In genomic region chr5:111304730-111305129, GRCm38 (mm10) we compare ENCODE assay signal across 24 mouse cellular contexts. TPM values are rescaled to one million over a fixed set of nuclear protein-coding genes. Genes with fewer than 3 reads are reported as not detected.
A peak's percentile ranks its signal among the peaks of the same experiment; 100 is the strongest.
DNase-seq lines count a peak whose midpoint lies in the region; ATAC-seq and TF ChIP-seq lines count a peak whose summit lies in the region.
"Had no signal": no experiment of that assay in that cellular context is flagged by ENCODE, and none has a peak within 500 bp of the region (broad histone marks: within the 10 kb centered on the region; RNA-seq: fewer than 3 reads in every experiment).

No protein-coding gene starts in this region.

- H3K4me1 ChIP-seq in kidney, adult 2 months (ENCODE audit: control insufficient read depth, insufficient read depth, low read length) = peaks cover 11% of the 10 kb centered on the region; the same call in 1 of the 2 replicates
- H3K4me1 ChIP-seq in kidney, embryonic 15.5 days = peaks cover 18% of the 10 kb centered on the region; the same call in 1 of the 2 replicates
- H3K4me1 ChIP-seq in liver, postnatal 0 days (ENCODE audit: insufficient read depth) = 0 out of 2 replicates have a peak, but pooled peaks cover 5% of the 10 kb centered on the region
- H3K4me1 ChIP-seq in hindbrain, embryonic 13.5 days (replicated peaks) = no peaks in the 10 kb centered on the region
- H3K4me1 ChIP-seq: forebrain, embryonic 10.5 days; heart, embryonic 15.5 days; hindbrain, embryonic 15.5 days; intestine, embryonic 15.5 days had no signal

- TF ChIP-seq EP300 in liver, postnatal 0 days (IDR thresholded peaks at IDR 0.05; ENCODE audit: low read depth) = no peak

- no peak for ATAC-seq in kidney, embryonic 15.5 days (replicated peaks; ENCODE audit: low FRiP score)
- ATAC-seq in liver, postnatal 0 days = no peak
- ATAC-seq in hindbrain, embryonic 13.5 days (ENCODE audit: low FRiP score) = no peak
- ATAC-seq: forebrain, postnatal 0 days; intestine, embryonic 15.5 days had no signal

- no peak overlapping the region for H3K4me3 ChIP-seq in kidney, adult 2 months (ENCODE audit: insufficient read depth, low read depth, low read length)
- no peak overlapping the region for H3K4me3 ChIP-seq in kidney, embryonic 15.5 days (replicated peaks)
- no peak overlapping the region for H3K4me3 ChIP-seq in liver, postnatal 0 days (ENCODE audit: low read depth, low read length)
- no peak overlapping the region for H3K4me3 ChIP-seq in hindbrain, embryonic 13.5 days
- H3K4me3 ChIP-seq: forebrain, embryonic 10.5 days; heart, embryonic 15.5 days; hindbrain, embryonic 15.5 days; intestine, embryonic 15.5 days; liver, embryonic 15.5 days; neural tube, embryonic 12.5 days had no signal

- peak; percentile 56 for TF ChIP-seq CTCF in kidney, adult 2 months (conservative IDR thresholded peaks at IDR 0.05; ENCODE audit: insufficient read depth, insufficient read length, low read depth, low read length)
- peak; percentile 29; the same call in 1 of the 2 replicates for TF ChIP-seq CTCF in liver, postnatal 0 days (IDR thresholded peaks at IDR 0.05; ENCODE audit: low read depth)

- H3K9ac ChIP-seq in kidney, embryonic 15.5 days = no peak overlapping the region
- H3K9ac ChIP-seq in liver, postnatal 0 days (replicated peaks) = no peak overlapping the region
- no peak overlapping the region for H3K9ac ChIP-seq in hindbrain, embryonic 13.5 days
- H3K9ac ChIP-seq: forebrain, postnatal 0 days; heart, embryonic 15.5 days; hindbrain, embryonic 15.5 days; intestine, embryonic 15.5 days; liver, embryonic 15.5 days; neural tube, embryonic 12.5 days had no signal

- TF ChIP-seq POLR2A in kidney, adult 2 months (IDR thresholded peaks at IDR 0.05; ENCODE audit: low read depth, low read length) = no peak

- peak; percentile 34 for DNase-seq in kidney, adult 2 months
- no peak for DNase-seq in liver, postnatal 0 days
- DNase-seq in liver = no peak
- peak; percentile 35 for DNase-seq in adipocyte (ENCODE audit: low spot score)
- peak; percentile 11 for DNase-seq in splenic B cell, adult 2 months (ENCODE audit: low read depth, low spot score)
- no peak for DNase-seq in right cerebral cortex, postnatal 36 days (ENCODE audit: low spot score in 2 of 2)
- DNase-seq: adrenal gland, adult 8-10 months; cerebellum, adult 9-11 months; forebrain, postnatal 0 days; gastrocnemius, postnatal 36 days; heart, postnatal 36 days; kidney, postnatal 4 days; lung, postnatal 4 days; midbrain, embryonic 14.5 days; right cerebral cortex, postnatal 25 days; thymus, adult 18-20 months had no signal

- 95% methylated on average over 3 of the region's 3 CpGs for WGBS in kidney, adult 2 months
- 92% methylated on average over 3 of the region's 3 CpGs for whole genome bisulfite sequencing in kidney, embryonic 15.5 days
- WGBS in liver, postnatal 0 days (ENCODE audit: insufficient replicate concordance) = 76% methylated on average over 3 of the region's 3 CpGs
- 92% methylated on average over 3 of the region's 3 CpGs for WGBS in hindbrain, embryonic 13.5 days

- no peaks in the 10 kb centered on the region for H3K27me3 ChIP-seq in kidney, adult 2 months (replicated peaks; ENCODE audit: control insufficient read depth, insufficient read depth, low read length)
- H3K27me3 ChIP-seq in kidney, embryonic 15.5 days = no peaks in the 10 kb centered on the region
- no peaks in the 10 kb centered on the region for H3K27me3 ChIP-seq in liver, postnatal 0 days (ENCODE audit: insufficient read depth, low read length)
- no peaks in the 10 kb centered on the region for H3K27me3 ChIP-seq in splenic B cell, adult 2 months (ENCODE audit: control insufficient read depth, insufficient read depth, low read length, poor library complexity, severe bottlenecking)
- H3K27me3 ChIP-seq in hindbrain, embryonic 13.5 days = no peaks in the 10 kb centered on the region
- H3K27me3 ChIP-seq: heart, embryonic 15.5 days; hindbrain, embryonic 15.5 days; intestine, embryonic 15.5 days; liver, embryonic 15.5 days; neural tube, embryonic 12.5 days had no signal

- H3K9me3 ChIP-seq in kidney, embryonic 15.5 days (replicated peaks) = no peaks in the 10 kb centered on the region
- H3K9me3 ChIP-seq in liver, postnatal 0 days (ENCODE audit: low read length) = no peaks in the 10 kb centered on the region
- no peaks in the 10 kb centered on the region for H3K9me3 ChIP-seq in hindbrain, embryonic 13.5 days
- H3K9me3 ChIP-seq: heart, embryonic 15.5 days; hindbrain, embryonic 15.5 days; intestine, embryonic 15.5 days; liver, embryonic 15.5 days had no signal

- no peaks in the 10 kb centered on the region for H3K36me3 ChIP-seq in kidney, adult 2 months (ENCODE audit: control insufficient read depth, insufficient read depth, low read length)
- H3K36me3 ChIP-seq in kidney, embryonic 15.5 days = no peaks in the 10 kb centered on the region
- H3K36me3 ChIP-seq in liver, postnatal 0 days (replicated peaks; ENCODE audit: insufficient read depth, low read length) = no peaks in the 10 kb centered on the region
- H3K36me3 ChIP-seq in splenic B cell, adult 2 months (ENCODE audit: control insufficient read depth, insufficient read depth, low read length, poor library complexity, severe bottlenecking) = no peaks in the 10 kb centered on the region
- no peaks in the 10 kb centered on the region for H3K36me3 ChIP-seq in hindbrain, embryonic 13.5 days
- H3K36me3 ChIP-seq: forebrain, embryonic 10.5 days; heart, embryonic 15.5 days; hindbrain, embryonic 15.5 days; intestine, embryonic 15.5 days; liver, embryonic 15.5 days; neural tube, embryonic 12.5 days had no signal

- no peak overlapping the region for H3K27ac ChIP-seq in kidney, adult 2 months (ENCODE audit: insufficient read depth, low read depth, low read length)
- H3K27ac ChIP-seq in kidney, embryonic 15.5 days = no peak overlapping the region
- H3K27ac ChIP-seq in liver, postnatal 0 days (ENCODE audit: low read depth) = no peak overlapping the region
- H3K27ac ChIP-seq in hindbrain, embryonic 13.5 days = no peak overlapping the region
- H3K27ac ChIP-seq: forebrain, embryonic 10.5 days; heart, embryonic 15.5 days; hindbrain, embryonic 15.5 days; intestine, embryonic 15.5 days; liver, embryonic 15.5 days; neural tube, embryonic 12.5 days had no signal

- no peak overlapping the region for H3K4me2 ChIP-seq in kidney, embryonic 15.5 days
- no peak overlapping the region for H3K4me2 ChIP-seq in liver, postnatal 0 days (ENCODE audit: low read depth, low read length)
- H3K4me2 ChIP-seq in hindbrain, embryonic 13.5 days = no peak overlapping the region
- H3K4me2 ChIP-seq: heart, embryonic 15.5 days; hindbrain, embryonic 15.5 days; intestine, embryonic 15.5 days; liver, embryonic 15.5 days; neural tube, embryonic 12.5 days had no signal

RNA-seq across cellular contexts. Expression of gene Pitpnb, which starts 25.8 kb away (rescaled TPM):
- 47.4 and 54.1 TPM in 2 replicates for polyA plus RNA-seq in kidney, adult 2 months (2012; rRNA removed)
- 101 and 104 TPM in 2 replicates for polyA plus RNA-seq in kidney, embryonic 15.5 days (2015; fragmentation: Nextera tagmentation; extraction: Ambion mirVana)
- polyA plus RNA-seq in liver, postnatal 0 days (2015; fragmentation: Nextera tagmentation; extraction: Ambion mirVana) = 37.6 and 40.2 TPM in 2 replicates
- 96.3 and 96.8 TPM in 2 replicates for polyA plus RNA-seq in hindbrain, embryonic 13.5 days (2015; fragmentation: Nextera tagmentation; extraction: Ambion mirVana)

Comparison
In these comparisons a context has a peak if more than half of its experiments do, and no peak if none do; other contexts are left out.
1. DNase-seq: peak in kidney, adult 2 months (single experiment), adipocyte (single experiment) and splenic B cell, adult 2 months (single experiment); none in liver, postnatal 0 days (single experiment), liver (single experiment) and right cerebral cortex, postnatal 36 days (0 of 2).